Mouse (Mus musculus) liver, embryonic 12.5 days (tissue): ENCODE results near the gene AC161166.1. TPM values are rescaled to one million over a fixed set of nuclear protein-coding genes. Genes with fewer than 3 reads are reported as not detected.
A peak's percentile ranks its signal among the peaks of the same experiment; 100 is the strongest.

Source experiments
- ATAC-seq: fragments of 200-750 bp; cut with Nextera tagmentation; 2 replicates; pipeline ENCODE4 v1.8.0; 2017; ENCODE audit warnings: moderate number of reproducible peaks, mild to moderate bottlenecking, moderate library complexity
- H3K27ac ChIP-seq: fragments of 300-500 bp; sonication (generic); 2 replicates; pipeline ENCODE4 v1.5.1; 2016; ENCODE audit warnings: mild to moderate bottlenecking
- H3K27me3 ChIP-seq: fragments of 300-500 bp; sonication (generic); replicated peaks from 2 replicates; pipeline ENCODE4 v1.6.1; 2016; ENCODE audit warnings: mild to moderate bottlenecking, moderate library complexity
- H3K36me3 ChIP-seq: fragments of 300-500 bp; sonication (generic); 2 replicates; pipeline ENCODE4 v1.6.1; 2016; ENCODE audit warnings: mild to moderate bottlenecking, moderate library complexity
- H3K4me1 ChIP-seq: fragments of 300-500 bp; sonication (generic); 2 replicates; pipeline ENCODE4 v1.6.1; 2016
- H3K4me2 ChIP-seq: fragments of 300-500 bp; sonication (generic); 2 replicates; pipeline ENCODE4 v1.6.1; 2016; ENCODE audit warnings: mild to moderate bottlenecking, moderate library complexity
- H3K4me3 ChIP-seq: fragments of 300-500 bp; sonication (generic); 2 replicates; pipeline ENCODE4 v1.5.1; 2016; ENCODE audit warnings: mild to moderate bottlenecking, moderate library complexity
- H3K9ac ChIP-seq: fragments of 300-500 bp; sonication (generic); 2 replicates; pipeline ENCODE4 v1.6.1; 2016; ENCODE audit warnings: mild to moderate bottlenecking, moderate library complexity
- H3K9me3 ChIP-seq: fragments of 300-500 bp; sonication (generic); replicated peaks from 2 replicates; pipeline ENCODE4 v1.6.1; 2016; ENCODE audit warnings: mild to moderate bottlenecking, moderate library complexity
- WGBS: fragments of 180-500 bp; shearing (Covaris S2); methylation state at CpG from one replicate; pipeline ENCODE4 v1.1.7; 2016; ENCODE audit not compliant: insufficient replicate concordance; 5-methylcytosine and 5-hydroxymethylcytosine counted together
- polyA plus RNA-seq: library from polyadenylated mRNA; unstranded; fragments of >200 nt; fragmentation: Nextera tagmentation; extraction: Ambion mirVana; gene quantifications from 2 replicates; pipeline ENCODE4 v1.2.1, GENCODE M21; 2016

Gene AC161166.1
- polyA plus RNA-seq, 1 experiment from 2014 or later, result 0.20 TPM

DNA sequence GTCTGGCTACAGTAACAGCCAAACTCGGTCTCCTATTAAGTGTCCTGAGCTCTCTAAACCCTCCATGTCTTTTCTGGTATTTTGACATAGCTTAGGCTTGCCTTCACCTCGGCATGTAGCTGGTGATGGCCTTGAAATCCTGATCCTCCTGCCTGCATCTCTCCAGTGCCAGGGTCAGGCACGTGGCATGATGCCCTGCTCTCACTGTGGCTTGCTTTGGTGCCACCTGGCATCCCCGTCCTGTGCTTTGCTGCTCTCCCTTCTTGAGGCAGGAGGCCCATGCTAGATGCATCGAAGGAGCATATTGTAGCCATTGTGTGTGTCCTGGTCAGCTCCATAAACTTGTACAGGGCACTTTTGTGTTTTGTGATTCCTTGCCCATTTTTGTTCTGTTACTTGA lies 25.3 kb upstream of the AC161166.1 start:
- H3K4me2 ChIP-seq, result no peak overlapping the region
- peaks cover under 1% of the 10 kb centered on the region; the same call in 1 of the 2 replicates for H3K4me1 ChIP-seq
- no peaks in the 10 kb centered on the region for H3K9me3 ChIP-seq
- H3K9ac ChIP-seq, result no peak overlapping the region
- no peak overlapping the region for H3K4me3 ChIP-seq
- ATAC-seq, result no peak
- WGBS, result 58% methylated on average over 5 of the region's 5 CpGs
- H3K36me3 ChIP-seq, result peaks cover 24% of the 10 kb centered on the region
- H3K27me3 ChIP-seq, result peaks cover 12% of the 10 kb centered on the region; the same call in 1 of the 2 replicates
- H3K27ac ChIP-seq, result no peak overlapping the region

DNA sequence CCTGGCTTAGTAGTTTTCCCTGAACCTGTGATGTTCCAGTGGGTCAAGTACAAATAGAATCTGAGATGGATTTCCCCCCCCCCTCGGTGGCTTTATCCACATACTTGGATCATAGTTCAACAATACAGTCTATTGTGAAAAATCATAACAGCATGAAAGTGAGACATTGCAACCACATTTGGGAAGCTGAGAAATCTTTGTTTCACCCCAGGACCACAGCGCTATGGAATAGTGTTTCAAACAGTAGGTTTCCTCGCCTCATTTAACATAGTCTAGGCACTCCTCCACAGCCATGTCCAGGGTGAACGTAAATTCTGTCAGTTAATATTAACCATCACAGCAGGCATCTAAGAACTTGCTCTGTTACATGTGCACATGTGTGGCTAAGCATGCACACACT lies 24.8 kb upstream of the AC161166.1 start:
- Histone ChIP-seq H3K27ac (no peak overlapping the region), H3K36me3 (peaks cover 28% of the 10 kb centered on the region), H3K27me3 (peaks cover 12% of the 10 kb centered on the region; the same call in 1 of the 2 replicates), H3K9ac (no peak overlapping the region), H3K4me1 (peaks cover 5% of the 10 kb centered on the region), H3K4me2 (no peak overlapping the region), H3K4me3 (no peak overlapping the region), H3K9me3 (no peaks in the 10 kb centered on the region)
- no peak for ATAC-seq
- 75% methylated on average over 4 of the region's 4 CpGs for whole genome bisulfite sequencing

DNA sequence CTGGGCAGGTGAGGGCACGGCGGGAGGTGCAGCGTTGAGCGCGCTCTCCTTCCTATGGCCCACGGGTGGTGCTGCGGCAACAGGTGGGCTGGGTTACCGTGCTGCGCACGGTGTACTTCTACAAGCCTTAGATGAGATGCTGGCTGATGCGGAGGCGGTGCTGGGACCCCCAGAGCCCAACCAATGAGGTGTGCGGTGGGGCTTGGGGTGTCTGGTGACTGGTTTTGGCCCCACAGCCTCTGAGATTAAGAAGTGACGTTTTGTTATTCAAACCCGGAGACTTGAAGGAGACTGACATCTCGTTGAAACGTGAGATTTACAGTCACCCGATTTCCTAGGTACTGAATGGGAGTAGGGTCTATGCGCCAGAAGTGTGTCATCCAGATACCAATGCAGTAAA lies 22.0 kb upstream of the AC161166.1 start:
- H3K9me3 ChIP-seq, result no peaks in the 10 kb centered on the region
- no peak overlapping the region for H3K4me3 ChIP-seq
- H3K27ac ChIP-seq, result no peak overlapping the region
- WGBS, result 68% methylated on average over 19 of the region's 19 CpGs
- peaks cover 27% of the 10 kb centered on the region for H3K4me1 ChIP-seq
- H3K9ac ChIP-seq, result no peak overlapping the region
- H3K36me3 ChIP-seq, result peaks cover 28% of the 10 kb centered on the region
- H3K27me3 ChIP-seq, result peaks cover 12% of the 10 kb centered on the region; the same call in 1 of the 2 replicates
- ATAC-seq, result no peak
- H3K4me2 ChIP-seq, result no peak overlapping the region

DNA sequence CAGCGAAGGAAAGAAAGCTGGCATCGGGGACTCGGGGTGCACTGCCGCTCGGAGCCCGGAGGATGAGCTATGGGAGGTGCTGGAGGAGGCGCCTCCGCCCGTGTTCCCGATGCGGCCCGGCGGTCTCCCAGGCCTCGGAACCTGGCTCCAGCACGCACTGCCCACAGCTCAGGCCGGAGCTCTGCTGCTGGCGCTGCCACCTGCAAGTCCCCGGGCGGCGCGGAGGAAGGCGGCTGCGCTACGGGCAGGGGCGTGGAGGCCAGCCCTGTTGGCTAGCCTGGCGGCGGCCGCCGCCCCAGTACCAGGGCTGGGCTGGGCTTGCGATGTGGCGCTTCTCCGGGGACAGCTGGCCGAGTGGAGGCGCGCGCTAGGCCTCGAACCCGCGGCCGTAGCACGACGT lies 21.6 kb upstream of the AC161166.1 start:
- H3K9ac ChIP-seq, result no peak overlapping the region
- H3K4me1 ChIP-seq, result peaks cover 32% of the 10 kb centered on the region
- H3K27me3 ChIP-seq, result peaks cover 12% of the 10 kb centered on the region; the same call in 1 of the 2 replicates
- H3K9me3 ChIP-seq, result no peaks in the 10 kb centered on the region
- 72% methylated on average over 42 of the region's 42 CpGs for WGBS
- H3K27ac ChIP-seq, result no peak overlapping the region
- no peak overlapping the region for H3K4me3 ChIP-seq
- ATAC-seq, result no peak
- H3K4me2 ChIP-seq, result no peak overlapping the region
- peaks cover 28% of the 10 kb centered on the region for H3K36me3 ChIP-seq

DNA sequence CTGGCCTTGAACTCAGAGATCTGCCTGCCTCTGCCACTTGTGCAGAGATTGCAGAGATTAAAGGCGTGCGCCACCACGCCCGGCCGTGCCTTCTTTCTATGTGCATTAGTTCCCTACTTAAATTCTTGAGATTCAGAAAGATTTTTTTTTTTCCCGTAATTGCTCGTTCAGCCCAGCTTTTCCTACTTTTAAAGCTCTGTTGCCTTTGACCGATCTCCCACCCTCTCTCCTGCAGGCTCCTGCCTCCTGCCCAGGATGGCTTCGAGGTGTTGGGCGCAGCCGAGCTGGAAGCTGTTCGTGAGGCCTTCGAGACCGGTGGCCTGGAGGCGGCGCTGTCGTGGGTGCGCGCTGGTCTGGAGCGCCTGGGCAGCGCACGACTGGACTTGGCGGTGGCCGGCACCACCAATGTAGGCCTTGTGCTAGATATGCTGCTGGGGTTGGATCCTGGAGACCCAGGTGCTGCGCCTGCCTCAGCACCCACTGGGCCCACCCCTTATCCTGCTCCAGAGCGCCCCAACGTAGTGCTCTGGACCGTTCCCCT lies 20.8 kb upstream of the AC161166.1 start:
- Histone ChIP-seq H3K4me1 (peaks cover 33% of the 10 kb centered on the region), H3K9me3 (no peaks in the 10 kb centered on the region), H3K36me3 (peaks cover 28% of the 10 kb centered on the region), H3K27ac (no peak overlapping the region), H3K27me3 (peaks cover 12% of the 10 kb centered on the region; the same call in 1 of the 2 replicates), H3K9ac (no peak overlapping the region), H3K4me2 (no peak overlapping the region), H3K4me3 (no peak overlapping the region)
- no peak for ATAC-seq
- WGBS, result 86% methylated on average over 28 of the region's 28 CpGs

DNA sequence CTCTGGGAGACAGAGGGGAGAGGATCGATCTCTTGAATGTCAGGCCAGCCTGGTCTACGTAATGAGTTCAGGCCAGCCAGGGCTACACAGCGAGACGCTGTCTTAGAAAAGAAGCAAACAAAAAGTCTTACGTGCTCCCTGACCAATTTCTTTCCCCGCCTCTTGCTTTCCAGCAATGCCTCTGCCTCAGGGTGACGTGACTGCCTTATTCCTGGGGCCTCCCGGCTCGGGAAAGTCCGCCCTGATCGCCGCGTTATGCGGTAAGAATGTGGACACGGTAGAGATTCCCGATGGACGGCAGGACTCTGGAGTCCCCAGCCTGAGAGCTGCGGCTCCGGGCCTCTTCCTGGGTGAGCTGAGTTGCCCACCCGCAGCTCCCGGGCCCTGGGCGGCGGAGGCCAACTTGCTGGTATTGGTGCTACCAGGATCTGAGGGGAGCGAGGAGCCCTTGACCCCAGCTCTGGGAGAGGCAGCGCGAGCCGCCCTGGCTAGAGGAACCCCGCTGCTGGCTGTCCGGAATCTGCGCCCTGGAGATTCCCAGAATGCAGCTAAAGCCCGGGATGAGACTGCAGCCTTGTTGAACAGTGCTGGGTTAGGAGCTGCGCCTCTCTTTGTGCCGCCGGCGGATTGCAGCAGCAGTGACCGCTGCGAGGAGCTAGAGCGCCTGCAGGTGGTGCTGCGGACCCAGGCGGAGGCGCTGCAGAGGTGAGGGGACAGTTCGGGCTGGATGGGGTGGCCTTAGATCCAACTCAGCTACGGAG lies 19.1 kb upstream of the AC161166.1 start:
- WGBS, result 4% methylated on average over 43 of the region's 43 CpGs
- peaks cover 28% of the 10 kb centered on the region for H3K36me3 ChIP-seq
- peaks cover 33% of the 10 kb centered on the region for H3K4me1 ChIP-seq
- H3K9me3 ChIP-seq, result no peaks in the 10 kb centered on the region
- H3K9ac ChIP-seq, result peak overlapping the region; percentile 75
- H3K27me3 ChIP-seq, result peaks cover 12% of the 10 kb centered on the region; the same call in 1 of the 2 replicates
- H3K4me2 ChIP-seq, result peak overlapping the region; percentile 93
- peak overlapping the region; percentile 74 for H3K4me3 ChIP-seq
- peak overlapping the region; percentile 81 for H3K27ac ChIP-seq
- peak; percentile 61 for ATAC-seq

DNA sequence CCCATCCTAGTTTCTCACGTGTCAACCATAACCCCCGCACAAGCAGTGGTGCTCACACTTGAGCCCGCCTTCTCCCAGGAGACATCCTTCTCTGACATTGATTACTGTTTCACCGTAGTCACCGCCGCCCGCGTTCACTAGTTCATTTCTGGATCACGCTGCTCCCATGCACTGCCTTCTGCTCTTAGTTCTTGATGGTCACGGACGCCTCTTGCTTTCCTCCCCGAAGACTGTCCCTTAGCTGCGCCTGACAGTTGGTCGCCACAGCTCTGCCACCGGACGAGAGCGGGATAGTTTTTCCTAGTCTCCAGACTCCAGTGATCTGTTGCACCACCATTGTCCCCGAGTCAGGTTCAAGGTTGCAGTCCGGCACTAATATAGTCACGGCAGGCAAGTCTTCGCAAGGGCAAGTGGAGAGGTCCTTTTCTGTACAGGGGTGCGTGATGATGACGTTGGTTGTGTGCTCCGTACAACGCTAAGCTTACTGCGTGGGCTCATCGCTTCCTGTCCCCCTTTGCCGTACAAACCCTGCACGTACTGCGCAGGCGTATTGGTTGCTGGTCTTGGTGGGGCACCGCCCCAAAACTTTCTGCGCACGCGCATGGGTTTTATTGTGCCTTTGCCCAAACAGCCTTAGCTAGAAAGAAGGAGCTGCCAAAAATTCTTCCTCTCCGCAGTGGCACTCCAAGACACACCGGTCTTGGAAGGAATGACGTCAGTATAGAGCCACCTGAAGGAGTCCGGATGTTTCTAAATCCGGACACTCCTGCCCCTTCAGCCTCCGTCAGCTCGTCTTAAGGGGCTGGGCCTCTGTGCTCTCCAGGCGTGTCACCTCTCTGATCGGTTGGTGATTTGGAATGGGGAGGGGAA lies 18.0 kb upstream of the AC161166.1 start, which contains the start of gene Irgq:
Gene Irgq, plus strand, starts transcription at position 628 of the 870 bp plus-strand sequence.
- under 1% methylated on average over 44 of the region's 44 CpGs for WGBS
- peaks cover 27% of the 10 kb centered on the region for H3K36me3 ChIP-seq
- ATAC-seq, result peak; percentile 92

DNA sequence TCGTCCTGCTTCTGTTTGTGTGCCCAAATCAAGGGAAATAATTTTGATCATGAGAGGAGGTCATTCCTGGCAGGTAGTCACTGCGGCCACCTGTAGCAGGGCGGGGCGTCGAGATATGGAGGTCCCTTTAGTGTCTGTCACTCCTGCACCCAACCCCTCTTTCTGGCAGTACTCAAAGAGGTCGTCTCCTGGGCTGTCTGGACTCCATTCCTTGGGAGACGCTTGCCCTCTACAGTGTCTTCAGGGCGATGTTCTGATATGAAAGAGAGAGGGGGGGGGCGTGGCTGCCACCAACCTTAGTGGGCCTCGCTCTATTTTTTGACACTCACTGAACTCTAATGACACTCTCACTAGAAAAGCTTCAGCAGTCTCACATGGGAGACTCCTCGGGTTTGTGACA lies 17.3 kb upstream of the AC161166.1 start:
- no peaks in the 10 kb centered on the region for H3K9me3 ChIP-seq
- 39% methylated on average over 11 of the region's 11 CpGs for WGBS
- H3K27me3 ChIP-seq, result peaks cover 12% of the 10 kb centered on the region; the same call in 1 of the 2 replicates
- peak overlapping the region; percentile 81 for H3K27ac ChIP-seq
- H3K9ac ChIP-seq, result peak overlapping the region; percentile 75
- H3K36me3 ChIP-seq, result peaks cover 20% of the 10 kb centered on the region
- peaks cover 33% of the 10 kb centered on the region for H3K4me1 ChIP-seq
- peak overlapping the region; percentile 74 for H3K4me3 ChIP-seq
- peak overlapping the region; percentile 93 for H3K4me2 ChIP-seq
- ATAC-seq, result no peak

More for the DNA sequence above, 18.0 kb upstream of the AC161166.1 start, which contains the start of gene Irgq:
- H3K27me3 ChIP-seq, result peaks cover 12% of the 10 kb centered on the region; the same call in 1 of the 2 replicates
- H3K9me3 ChIP-seq, result no peaks in the 10 kb centered on the region
- peak within 1 kb of the TSS; percentile 81 for H3K27ac ChIP-seq
- peak within 1 kb of the TSS; percentile 74 for H3K4me3 ChIP-seq
- peak within 1 kb of the TSS; percentile 93 for H3K4me2 ChIP-seq
- H3K4me1 ChIP-seq, result peaks cover 33% of the 10 kb centered on the region
- peak within 1 kb of the TSS; percentile 75 for H3K9ac ChIP-seq

DNA sequence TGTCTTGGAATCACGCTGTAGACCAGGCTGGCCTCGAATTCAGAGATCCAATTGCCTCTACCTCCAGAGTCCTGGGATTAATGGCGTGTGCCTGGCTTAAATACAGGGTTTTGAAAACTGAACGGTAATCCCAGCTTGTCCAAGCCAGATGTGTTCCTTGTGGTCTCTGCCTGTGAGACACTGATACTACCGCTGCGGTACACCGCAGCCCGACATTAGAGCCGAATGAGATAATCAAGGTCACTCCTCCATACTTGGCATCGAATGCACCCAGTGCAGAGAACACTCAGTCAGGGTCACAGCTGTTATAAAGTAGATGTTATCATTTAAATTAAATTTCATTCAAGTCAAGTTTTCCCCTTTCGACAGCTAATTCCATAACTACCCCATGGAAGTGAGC lies 16.6 kb upstream of the AC161166.1 start:
- no peak overlapping the region for H3K9ac ChIP-seq
- no peak overlapping the region for H3K4me3 ChIP-seq
- H3K36me3 ChIP-seq, result peaks cover 14% of the 10 kb centered on the region
- H3K27me3 ChIP-seq, result peaks cover 8% of the 10 kb centered on the region; the same call in 1 of the 2 replicates
- H3K27ac ChIP-seq, result no peak overlapping the region
- no peaks in the 10 kb centered on the region for H3K9me3 ChIP-seq
- WGBS, result 78% methylated on average over 11 of the region's 11 CpGs
- ATAC-seq, result no peak
- H3K4me1 ChIP-seq, result peaks cover 33% of the 10 kb centered on the region
- H3K4me2 ChIP-seq, result peak overlapping the region; percentile 93

DNA sequence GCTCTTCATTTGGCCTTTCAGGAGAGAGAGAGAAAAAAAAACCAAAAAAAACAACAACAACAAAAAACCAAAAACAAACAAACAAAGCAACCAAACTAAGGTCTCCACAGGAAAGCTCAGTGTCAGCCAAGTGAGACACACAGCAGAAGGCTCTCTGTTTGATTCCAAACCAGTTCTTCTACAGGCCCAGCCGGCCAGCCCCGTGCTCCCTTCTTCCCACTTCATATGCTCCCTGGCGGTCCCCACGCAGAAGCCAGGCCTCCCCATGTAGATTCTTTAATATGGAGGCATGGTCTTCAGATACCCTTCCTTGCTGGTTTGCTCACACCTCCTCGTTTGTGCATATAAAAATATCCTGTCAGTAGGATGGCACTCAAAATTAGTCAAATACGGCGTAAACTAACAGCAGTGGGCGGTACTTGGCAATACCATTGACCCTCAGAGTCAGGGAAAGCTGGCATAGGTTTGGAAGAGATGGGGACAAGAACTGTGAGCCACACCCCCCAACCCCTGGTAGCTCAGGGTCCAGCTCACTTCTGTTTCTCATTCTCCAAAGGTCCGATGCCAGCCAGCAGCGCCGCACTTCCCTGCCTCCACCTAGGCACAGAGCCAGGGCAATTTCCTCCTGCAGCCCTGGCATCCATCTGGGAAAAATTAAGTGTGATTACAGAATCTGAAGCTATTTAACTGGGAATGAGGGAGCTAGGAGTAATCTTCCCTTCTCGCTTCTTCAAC lies 13.6 kb upstream of the AC161166.1 start:
- Histone ChIP-seq H3K27ac (no peak overlapping the region), H3K4me3 (no peak overlapping the region), H3K4me2 (no peak overlapping the region), H3K9me3 (no peaks in the 10 kb centered on the region), H3K27me3 (peaks cover 11% of the 10 kb centered on the region; the same call in 1 of the 2 replicates), H3K9ac (no peak overlapping the region), H3K4me1 (peaks cover 15% of the 10 kb centered on the region), H3K36me3 (no peaks in the 10 kb centered on the region)
- WGBS, result 77% methylated on average over 12 of the region's 12 CpGs
- no peak for ATAC-seq

DNA sequence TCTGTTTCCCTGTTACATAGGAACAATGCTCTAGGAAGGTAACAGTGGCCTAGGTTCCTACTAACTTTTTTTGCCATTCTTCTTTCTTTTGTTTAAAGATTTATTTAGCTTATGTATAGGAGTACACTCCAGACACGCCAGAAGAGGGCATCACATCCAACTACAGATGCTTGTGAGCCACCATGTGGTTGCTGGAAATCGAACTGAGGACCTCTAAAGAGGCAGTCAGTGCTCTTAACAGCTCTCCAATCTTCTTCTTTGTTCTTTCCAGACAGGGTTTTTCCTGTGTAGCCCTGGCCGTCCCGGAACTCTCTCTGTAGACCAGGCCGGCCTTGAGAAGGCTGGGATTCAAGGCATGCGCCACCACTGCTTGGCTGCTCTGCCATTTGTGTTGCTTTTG lies 12.7 kb upstream of the AC161166.1 start:
- ATAC-seq, result no peak
- 64% methylated on average over 6 of the region's 6 CpGs for WGBS
- peaks cover 13% of the 10 kb centered on the region for H3K4me1 ChIP-seq
- no peaks in the 10 kb centered on the region for H3K9me3 ChIP-seq
- H3K27ac ChIP-seq, result no peak overlapping the region
- H3K27me3 ChIP-seq, result peaks cover 11% of the 10 kb centered on the region; the same call in 1 of the 2 replicates
- no peak overlapping the region for H3K4me3 ChIP-seq
- no peaks in the 10 kb centered on the region for H3K36me3 ChIP-seq
- H3K9ac ChIP-seq, result no peak overlapping the region
- H3K4me2 ChIP-seq, result no peak overlapping the region
